Mouse (Mus musculus): ENCODE measurements around the gene Wdr34. TPM values are rescaled to one million over a fixed set of nuclear protein-coding genes. Genes with fewer than 3 reads are reported as not detected.

Wdr34 gene
- polyA plus RNA-seq, 1 experiment from 2014 or later, result 15.2 TPM

DNA sequence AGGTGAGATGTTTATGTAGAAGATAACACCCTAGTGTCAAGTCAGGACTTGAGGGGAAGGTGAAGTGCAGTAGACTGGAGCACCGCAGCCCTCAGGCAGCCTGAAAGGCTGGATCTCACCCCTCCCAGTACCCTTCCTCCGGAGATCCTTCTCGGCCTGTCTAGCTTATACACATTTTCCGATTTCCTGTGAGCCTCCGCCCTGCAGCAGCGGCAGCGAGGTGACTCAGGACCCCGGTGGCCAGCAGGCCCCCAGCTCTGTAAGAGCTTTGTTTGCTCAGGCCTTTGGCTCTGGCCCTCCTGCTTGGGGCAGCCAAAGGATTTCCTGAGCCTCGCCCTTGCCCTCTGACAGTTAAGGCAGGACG is 29.6 kb upstream of the Wdr34 start:
- DNase-seq (ENCODE audit: low spot score), result peak; percentile 51
- no peak overlapping the region for H3K9ac ChIP-seq (replicated peaks; ENCODE audit: low read depth)
- no peaks in the 10 kb centered on the region for H3K9me3 ChIP-seq (ENCODE audit: low read length)
- H3K4me2 ChIP-seq (replicated peaks; ENCODE audit: low read depth, low read length), result peak overlapping the region; percentile 97
- H3K4me3 ChIP-seq (ENCODE audit: low read depth, low read length), result no peak overlapping the region
- 7% methylated on average over 10 of the region's 10 CpGs for WGBS
- peak; percentile 70 for TF ChIP-seq EP300 (IDR thresholded peaks at IDR 0.05)
- TF ChIP-seq CTCF (IDR thresholded peaks at IDR 0.05), result no peak
- no peaks in the 10 kb centered on the region for H3K36me3 ChIP-seq (ENCODE audit: insufficient read depth, low read length)
- H3K27ac ChIP-seq (ENCODE audit: low read length), result peak overlapping the region; percentile 69
- ATAC-seq, result peak; percentile 69
- H3K4me1 ChIP-seq (ENCODE audit: insufficient read depth, low read depth, low read length), result no peaks in the 10 kb centered on the region; the same call in 1 of the 2 replicates
- H3K27me3 ChIP-seq (replicated peaks; ENCODE audit: insufficient read depth, low read length), result no peaks in the 10 kb centered on the region

DNA sequence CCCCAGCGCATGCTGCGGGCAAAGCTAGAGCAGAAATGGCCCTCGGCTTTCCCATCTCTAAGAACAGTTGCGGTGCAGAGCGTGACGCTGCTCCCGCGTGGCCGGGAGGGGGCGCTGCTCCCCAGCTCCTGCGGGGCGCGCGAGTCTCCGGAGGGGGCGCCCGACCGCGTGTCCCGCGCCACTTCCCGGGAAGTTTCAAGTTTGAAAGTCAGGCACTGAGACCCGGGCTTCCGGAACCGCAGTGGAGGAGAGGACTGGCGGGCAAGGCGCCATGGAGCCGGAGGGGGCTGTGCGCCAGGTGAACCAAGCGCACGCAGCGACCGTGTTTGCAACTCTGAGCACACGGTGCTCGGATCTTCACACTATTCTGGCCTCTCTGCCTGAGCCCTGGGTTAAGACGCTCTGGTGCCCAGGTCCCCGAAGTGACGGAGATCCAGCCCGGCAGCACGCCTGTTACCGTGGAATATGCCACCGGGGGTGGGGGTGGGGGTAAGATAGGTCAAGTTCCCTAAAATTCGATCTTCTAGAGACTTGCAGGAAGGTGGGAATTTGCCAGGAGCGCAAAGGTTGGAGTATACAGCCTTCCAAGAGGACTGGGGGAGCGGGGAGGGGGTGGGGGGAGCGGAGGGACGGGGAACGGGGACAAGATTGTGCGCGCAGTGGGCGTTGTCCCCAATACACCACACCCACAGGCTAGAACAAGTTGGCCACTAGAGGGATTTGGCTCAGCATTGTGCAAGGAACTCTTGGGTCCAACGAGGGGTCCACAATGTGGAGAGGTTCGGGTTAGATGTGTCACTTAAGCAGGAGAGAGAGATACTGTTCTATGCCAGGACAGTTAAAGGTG is 29.0 kb upstream of the Wdr34 start, which contains the start of gene Pkn3:
Pkn3 (plus strand) TSS at position 183 of the 847 bp plus-strand sequence.
- under 1% methylated on average over 45 of the region's 53 CpGs for WGBS
- peak; percentile 88 for ATAC-seq
- Histone ChIP-seq H3K4me2 (replicated peaks; ENCODE audit: low read depth, low read length) (peak within 1 kb of the TSS; percentile 97), H3K36me3 (ENCODE audit: insufficient read depth, low read length) (no peaks in the 10 kb centered on the region), H3K9me3 (ENCODE audit: low read length) (no peaks in the 10 kb centered on the region), H3K4me3 (ENCODE audit: low read depth, low read length) (peak within 1 kb of the TSS; percentile 56), H3K27me3 (replicated peaks; ENCODE audit: insufficient read depth, low read length) (no peaks in the 10 kb centered on the region), H3K9ac (replicated peaks; ENCODE audit: low read depth) (0 out of 2 replicates have a peak within 1 kb of the TSS, but pooled peaks have one; percentile 23), H3K4me1 (ENCODE audit: insufficient read depth, low read depth, low read length) (no peaks in the 10 kb centered on the region; the same call in 1 of the 2 replicates), H3K27ac (ENCODE audit: low read length) (peak within 1 kb of the TSS; percentile 69)
- DNase-seq (ENCODE audit: low spot score), result peak; percentile 94
- TF ChIP-seq EP300 (IDR thresholded peaks at IDR 0.05) (no peak), CTCF (IDR thresholded peaks at IDR 0.05) (peak; percentile 100)

DNA sequence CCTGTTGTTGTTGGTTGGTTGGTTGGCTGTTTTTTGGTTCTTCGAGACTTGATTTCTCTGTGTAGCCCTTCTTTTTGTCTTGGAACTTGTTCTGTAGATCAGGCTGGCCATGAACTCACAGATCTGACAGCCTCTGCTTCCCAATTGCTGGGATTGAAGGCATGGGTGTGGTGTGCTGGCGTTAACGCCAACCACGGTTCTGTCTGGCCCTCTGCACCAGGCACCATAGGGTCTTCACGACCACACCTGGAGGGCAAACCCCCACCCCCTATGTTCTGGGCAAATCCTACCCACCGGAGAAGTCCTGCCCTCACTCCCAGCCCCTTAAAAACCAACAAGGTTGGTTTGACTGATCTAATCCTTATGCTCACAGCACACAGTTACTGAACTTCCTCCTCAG is 28.3 kb upstream of the Wdr34 start:
- Histone ChIP-seq H3K36me3 (ENCODE audit: insufficient read depth, low read length) (no peaks in the 10 kb centered on the region), H3K4me3 (ENCODE audit: low read depth, low read length) (no peak overlapping the region), H3K27me3 (replicated peaks; ENCODE audit: insufficient read depth, low read length) (no peaks in the 10 kb centered on the region), H3K4me1 (ENCODE audit: insufficient read depth, low read depth, low read length) (no peaks in the 10 kb centered on the region; the same call in 1 of the 2 replicates), H3K9me3 (ENCODE audit: low read length) (no peaks in the 10 kb centered on the region), H3K9ac (replicated peaks; ENCODE audit: low read depth) (no peak overlapping the region), H3K27ac (ENCODE audit: low read length) (no peak overlapping the region), H3K4me2 (replicated peaks; ENCODE audit: low read depth, low read length) (no peak overlapping the region)
- DNase-seq (ENCODE audit: low spot score) (no peak), ATAC-seq (0 out of 2 replicates have a peak, but pooled peaks have one; percentile 1)
- TF ChIP-seq EP300 (IDR thresholded peaks at IDR 0.05) (no peak), CTCF (IDR thresholded peaks at IDR 0.05) (no peak)
- WGBS, result 67% methylated on average over 6 of the region's 6 CpGs

GRCm38 (mm10) chr2:30076439-30076838 is 27.8 kb upstream of the Wdr34 start:
- ATAC-seq (no peak), DNase-seq (ENCODE audit: low spot score) (no peak)
- 87% methylated on average over 8 of the region's 9 CpGs for WGBS
- H3K27ac ChIP-seq (ENCODE audit: low read length), result no peak overlapping the region
- no peak overlapping the region for H3K4me3 ChIP-seq (ENCODE audit: low read depth, low read length)
- TF ChIP-seq EP300 (IDR thresholded peaks at IDR 0.05) (no peak), CTCF (IDR thresholded peaks at IDR 0.05) (no peak)
- H3K4me2 ChIP-seq (replicated peaks; ENCODE audit: low read depth, low read length), result no peak overlapping the region
- no peaks in the 10 kb centered on the region; the same call in 1 of the 2 replicates for H3K4me1 ChIP-seq (ENCODE audit: insufficient read depth, low read depth, low read length)
- no peaks in the 10 kb centered on the region for H3K36me3 ChIP-seq (ENCODE audit: insufficient read depth, low read length)
- no peak overlapping the region for H3K9ac ChIP-seq (replicated peaks; ENCODE audit: low read depth)
- no peaks in the 10 kb centered on the region for H3K9me3 ChIP-seq (ENCODE audit: low read length)
- H3K27me3 ChIP-seq (replicated peaks; ENCODE audit: insufficient read depth, low read length), result no peaks in the 10 kb centered on the region

- no peaks in the 10 kb centered on the region for H3K9me3 ChIP-seq (ENCODE audit: low read length)
- H3K4me3 ChIP-seq (ENCODE audit: low read depth, low read length), result no peak overlapping the region
- ATAC-seq (no peak), DNase-seq (ENCODE audit: low spot score) (no peak)
- H3K9ac ChIP-seq (replicated peaks; ENCODE audit: low read depth), result no peak overlapping the region
- H3K27ac ChIP-seq (ENCODE audit: low read length), result no peak overlapping the region
- 59% methylated on average over 3 of the region's 3 CpGs for WGBS
- H3K27me3 ChIP-seq (replicated peaks; ENCODE audit: insufficient read depth, low read length), result no peaks in the 10 kb centered on the region
- no peaks in the 10 kb centered on the region for H3K36me3 ChIP-seq (ENCODE audit: insufficient read depth, low read length)
- H3K4me1 ChIP-seq (ENCODE audit: insufficient read depth, low read depth, low read length), result no peaks in the 10 kb centered on the region; the same call in 1 of the 2 replicates
- no peak for TF ChIP-seq CTCF (IDR thresholded peaks at IDR 0.05)
- no peak for TF ChIP-seq EP300 (IDR thresholded peaks at IDR 0.05)
- H3K4me2 ChIP-seq (replicated peaks; ENCODE audit: low read depth, low read length), result no peak overlapping the region
Measured at GRCm38 (mm10) chr2:30075625-30076024, 26.9 kb upstream of the Wdr34 start.

DNA sequence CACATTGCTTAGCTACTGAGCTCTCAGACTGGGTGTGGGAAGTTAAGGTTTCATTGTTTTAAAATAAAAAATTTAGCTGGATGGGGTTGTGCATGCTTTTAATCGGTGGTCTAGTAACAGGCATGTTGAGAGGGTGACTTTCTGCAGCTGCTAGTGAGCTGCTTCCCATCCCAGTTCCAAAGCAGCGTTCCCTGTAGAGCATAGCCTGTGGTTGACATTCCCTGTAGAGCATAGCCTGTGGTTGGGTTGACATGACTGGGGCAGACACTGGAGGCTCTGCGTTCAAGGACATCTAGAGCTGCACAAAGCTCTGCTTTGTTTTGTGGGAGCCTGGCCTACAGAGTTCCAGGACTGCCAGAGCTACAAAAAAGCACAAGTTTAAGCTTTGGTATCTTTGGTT is 24.6 kb upstream of the Wdr34 start:
- TF ChIP-seq EP300 (IDR thresholded peaks at IDR 0.05), result no peak
- no peak for TF ChIP-seq CTCF (IDR thresholded peaks at IDR 0.05)
- no peak overlapping the region for H3K27ac ChIP-seq (ENCODE audit: low read length)
- H3K4me2 ChIP-seq (replicated peaks; ENCODE audit: low read depth, low read length), result no peak overlapping the region
- no peaks in the 10 kb centered on the region for H3K36me3 ChIP-seq (ENCODE audit: insufficient read depth, low read length)
- H3K9me3 ChIP-seq (ENCODE audit: low read length), result no peaks in the 10 kb centered on the region
- DNase-seq (ENCODE audit: low spot score) (no peak), ATAC-seq (no peak)
- WGBS, result 76% methylated on average over 3 of the region's 3 CpGs
- no peak overlapping the region for H3K9ac ChIP-seq (replicated peaks; ENCODE audit: low read depth)
- H3K4me3 ChIP-seq (ENCODE audit: low read depth, low read length), result no peak overlapping the region
- H3K27me3 ChIP-seq (replicated peaks; ENCODE audit: insufficient read depth, low read length), result no peaks in the 10 kb centered on the region
- H3K4me1 ChIP-seq (ENCODE audit: insufficient read depth, low read depth, low read length), result no peaks in the 10 kb centered on the region; the same call in 1 of the 2 replicates
